Mouse (Mus musculus) liver, adult 2 months (tissue): ENCODE data around the gene Med17.

Experiments used
- CTCF ChIP-seq: fragments of 200-500 bp; IDR thresholded peaks from 2 replicates; pipeline ENCODE4 v1.5.1; 2011; ENCODE audit warnings: low read depth, low read length, control low read depth
- POLR2A ChIP-seq: fragments of 200-500 bp; IDR thresholded peaks from 2 replicates; pipeline ENCODE4 v1.6.1; 2011; ENCODE audit warnings: low read length, control low read depth; ENCODE audit not compliant: insufficient read depth; ENCODE audit errors: extremely low read depth

DNA sequence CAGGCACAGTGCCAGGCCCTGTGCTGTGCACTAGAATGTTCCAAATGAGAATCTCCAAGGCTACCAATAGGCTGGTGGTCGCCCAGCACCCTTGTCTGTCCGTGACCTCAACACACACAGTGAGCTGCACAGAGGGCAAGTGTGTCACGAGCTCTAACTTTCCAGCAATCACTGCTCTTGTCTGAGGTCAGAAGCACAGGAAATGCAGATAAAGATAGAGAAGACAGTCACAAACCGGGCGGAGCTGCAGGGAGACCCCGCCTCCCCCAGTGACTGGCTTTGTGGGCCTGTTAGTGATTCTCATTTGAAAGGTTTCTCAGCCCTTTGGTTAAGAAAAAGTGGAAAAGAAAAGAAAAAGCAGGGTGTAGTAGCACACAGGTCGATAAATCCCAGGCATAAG, 29.4 kb downstream of the Med17 start:
- TF ChIP-seq POLR2A (no peak), CTCF (no peak)
